Mouse (Mus musculus) heart, postnatal 14 days (tissue): ENCODE results near the gene Tor4a. TPM values are rescaled to one million over a fixed set of nuclear protein-coding genes. Genes with fewer than 3 reads are reported as not detected.

Experiments
- DNase-seq, 2 experiments: peaks; one replicate each; pipeline ENCODE4 v3.0.0; 2021 to 2022
- intact Hi-C: fragments of 180-260 bp; cut with DNase I; formaldehyde crosslinking; loops from one replicate; pipeline ENCODE4 v1.15.1; 2025
- total RNA-seq, 2 experiments: library from RNA; stranded (reverse); gene quantifications; 2 replicates each; pipeline ENCODE4 v1.2.3; 2021

Gene Tor4a
- total RNA-seq, 2 experiments from 2014 or later, result 5.0 to 5.5 TPM

GRCm38 (mm10) chr2:25226864-25227263 is 30.2 kb upstream of the Tor4a start:
- intact Hi-C loops, result no loop called here
- DNase-seq, result no peak

- intact Hi-C loops, result no loop called here
- no peak for DNase-seq
These were observed 29.2 kb upstream of the Tor4a start for GRCm38 (mm10) chr2:25225811-25226379.

GRCm38 (mm10) chr2:25224766-25225752 is 28.4 kb upstream of the Tor4a start:
- intact Hi-C loops, result no loop called here
- peak; percentile 95 for DNase-seq

GRCm38 (mm10) chr2:25224492-25224765 is 27.7 kb upstream of the Tor4a start, which contains the start of gene Tubb4b:
TSS of gene Tubb4b (minus strand) at chr2:25224702.
- intact Hi-C loops, result no loop called here
- DNase-seq, result no peak

GRCm38 (mm10) chr2:25223681-25224491 is 27.2 kb upstream of the Tor4a start:
- intact Hi-C loops, result no loop called here
- DNase-seq, result peak; percentile 84 to 85

- intact Hi-C loops, result no loop called here
- DNase-seq, result no peak
These were observed 24.7 kb upstream of the Tor4a start for GRCm38 (mm10) chr2:25221331-25221772.

GRCm38 (mm10) chr2:25218445-25218844 is 21.8 kb upstream of the Tor4a start, which contains the start of gene Fam166a:
TSS of gene Fam166a (plus strand) at chr2:25218745.
- intact Hi-C loops, result no loop called here
- no peak for DNase-seq

- intact Hi-C loops, result no loop called here
- no peak for DNase-seq
These were observed 21.0 kb upstream of the Tor4a start for GRCm38 (mm10) chr2:25217666-25218065.

GRCm38 (mm10) chr2:25214444-25214843 is 17.8 kb upstream of the Tor4a start, which contains the start of gene Stpg3:
TSS of gene Stpg3 (minus strand) at chr2:25214637.
- intact Hi-C loops, result no loop called here
- no peak for DNase-seq

- intact Hi-C loops, result no loop called here
- DNase-seq, result no peak
These were observed 16.7 kb upstream of the Tor4a start for GRCm38 (mm10) chr2:25213266-25213865.

- peak; percentile 89 to 93 for DNase-seq
- intact Hi-C loops, result no loop called here
These were observed 14.5 kb upstream of the Tor4a start, which contains the start of gene Nelfb for GRCm38 (mm10) chr2:25211121-25211670. TSS of gene Nelfb (minus strand) at chr2:25211489.

- peak in 1 of 2 experiments; percentile 16 for DNase-seq
- intact Hi-C loops, result no loop called here
These were observed 14.0 kb upstream of the Tor4a start for GRCm38 (mm10) chr2:25210686-25211085.

- intact Hi-C loops, result no loop called here
- no peak for DNase-seq
These were observed 10.9 kb upstream of the Tor4a start for GRCm38 (mm10) chr2:25207593-25207992.

- intact Hi-C loops, result no loop called here
- DNase-seq, result no peak
These were observed 7.0 kb upstream of the Tor4a start for GRCm38 (mm10) chr2:25203631-25204214.

- no peak for DNase-seq
- intact Hi-C loops, result no loop called here
These were observed 3.9 kb upstream of the Tor4a start for GRCm38 (mm10) chr2:25200631-25201030.

- no peak for DNase-seq
- intact Hi-C loops, result loop anchor here (5.0 kb wide), 1 partner anchor 134 kb away; the partner anchor contains the start of gene Man1b1
These were observed 1.3 kb upstream of the Tor4a start for GRCm38 (mm10) chr2:25197946-25198345.

- DNase-seq, result no peak
- intact Hi-C loops, result loop anchor here (5.0 kb wide), 1 partner anchor 135 kb away; the partner anchor contains the start of gene Man1b1
These were observed 505 bp upstream of the Tor4a start for GRCm38 (mm10) chr2:25197191-25197590.

GRCm38 (mm10) chr2:25195211-25196156 is 1.2 kb downstream of the Tor4a start:
- intact Hi-C loops, result loop anchor here (2.0 to 5.0 kb wide), 2 partner anchors 59 to 137 kb away; partner anchors contain the start of genes Man1b1 and Tmem203
- peak; percentile 66 to 67 for DNase-seq
